Mouse (Mus musculus) heart, embryonic 11.5 days (tissue): ENCODE measurements at regions not wholly inside any gene's neighbourhood (a gene's known extent, or its start where the extent isn't known, plus 50 kb on each side); places are given as distances from the start of the nearest gene placed in this dataset.

Source experiments
- ATAC-seq: fragments of 200-750 bp; cut with Nextera tagmentation; replicated peaks from 2 replicates; pipeline ENCODE4 v1.8.0; 2017; ENCODE audit warnings: moderate library complexity; ENCODE audit not compliant: insufficient number of reproducible peaks, low FRiP score, low TSS enrichment
- H3K27ac ChIP-seq: fragments of 300-500 bp; sonication (generic); 2 replicates; pipeline ENCODE4 v1.5.1; 2014; ENCODE audit warnings: mild to moderate bottlenecking, low read depth, low read length
- H3K27me3 ChIP-seq: fragments of 300-500 bp; sonication (generic); 2 replicates; pipeline ENCODE4 v1.6.1; 2014; ENCODE audit warnings: mild to moderate bottlenecking, low read length, mixed read lengths; ENCODE audit not compliant: control insufficient read depth, insufficient read depth
- H3K36me3 ChIP-seq: fragments of 300-500 bp; sonication (generic); 2 replicates; pipeline ENCODE4 v1.6.1; 2014; ENCODE audit warnings: mild to moderate bottlenecking, low read length, moderate library complexity, mixed read lengths; ENCODE audit not compliant: control insufficient read depth, insufficient read depth
- H3K4me1 ChIP-seq: fragments of 300-500 bp; sonication (generic); 2 replicates; pipeline ENCODE4 v1.6.1; 2014; ENCODE audit warnings: low read length; ENCODE audit not compliant: control insufficient read depth, insufficient read depth
- H3K4me2 ChIP-seq: fragments of 300-500 bp; sonication (generic); 2 replicates; pipeline ENCODE4 v1.6.1; 2014; ENCODE audit warnings: mild to moderate bottlenecking, moderate library complexity
- H3K4me3 ChIP-seq: fragments of 300-500 bp; sonication (generic); 2 replicates; pipeline ENCODE4 v1.5.1; 2014; ENCODE audit warnings: low read depth, low read length
- H3K9ac ChIP-seq: fragments of 300-500 bp; sonication (generic); 2 replicates; pipeline ENCODE4 v1.6.1; 2014; ENCODE audit warnings: mild to moderate bottlenecking, low read depth, low read length, moderate library complexity
- H3K9me3 ChIP-seq: fragments of 300-500 bp; sonication (generic); replicated peaks from 2 replicates; pipeline ENCODE4 v1.6.1; 2016; ENCODE audit warnings: low read length; ENCODE audit not compliant: control insufficient read depth
- WGBS: fragments of 180-500 bp; shearing (Covaris S2); extraction: QIAGEN DNeasy Blood & Tissue Kit; methylation state at CpG from one replicate; pipeline ENCODE4 v1.1.7; 2014; ENCODE audit not compliant: insufficient replicate concordance; 5-methylcytosine and 5-hydroxymethylcytosine counted together

- Histone ChIP-seq H3K4me2 (no peak overlapping the region), H3K9ac (no peak overlapping the region), H3K36me3 (no peaks in the 10 kb centered on the region), H3K4me1 (no peaks in the 10 kb centered on the region), H3K9me3 (no peaks in the 10 kb centered on the region), H3K27me3 (no peaks in the 10 kb centered on the region), H3K27ac (no peak overlapping the region), H3K4me3 (no peak overlapping the region)
- 78% methylated on average over 4 of the region's 4 CpGs for WGBS
- ATAC-seq, result no peak
These were observed 154.4 kb downstream of the Cxxc4 start for GRCm38 (mm10) chr3:134390472-134391336.

DNA sequence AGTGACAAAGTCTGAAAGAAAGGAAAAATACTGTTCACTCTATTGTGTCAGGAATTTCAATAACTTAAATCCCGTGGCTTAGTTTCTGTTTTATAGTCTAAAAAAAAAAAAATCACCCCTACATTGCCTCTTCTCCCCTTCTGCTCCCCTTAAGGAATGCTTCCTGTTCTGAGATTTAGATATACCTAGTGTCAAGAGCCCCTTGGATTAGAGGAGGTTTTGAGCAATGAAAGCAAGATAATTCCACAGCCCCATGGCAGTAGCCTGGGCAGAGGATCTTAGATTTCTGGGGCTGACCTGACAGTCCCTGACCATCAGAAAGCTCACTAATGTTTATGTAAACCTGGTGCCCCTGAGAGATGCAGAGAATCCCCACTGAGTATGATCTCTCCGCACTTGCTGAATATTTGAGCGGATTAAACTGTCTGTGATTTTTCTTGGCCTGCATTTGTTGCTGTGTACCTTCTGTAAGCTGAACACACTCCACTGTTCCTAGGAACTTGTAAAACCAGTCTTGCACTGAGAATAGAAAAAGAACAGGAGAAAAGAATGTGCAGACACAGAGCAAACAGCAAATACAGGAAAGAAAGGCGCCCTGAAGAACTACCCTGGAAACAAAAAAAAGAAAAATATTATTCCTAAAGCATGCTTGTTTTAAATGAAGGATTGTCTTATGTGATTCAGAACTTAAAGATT, 164.3 kb downstream of the Cxxc4 start:
- H3K27me3 ChIP-seq, result no peaks in the 10 kb centered on the region
- no peaks in the 10 kb centered on the region for H3K9me3 ChIP-seq
- H3K4me2 ChIP-seq, result no peak overlapping the region
- no peak overlapping the region for H3K27ac ChIP-seq
- no peak for ATAC-seq
- H3K9ac ChIP-seq, result no peak overlapping the region
- 49% methylated on average over 4 of the region's 4 CpGs for WGBS
- H3K4me1 ChIP-seq, result no peaks in the 10 kb centered on the region
- H3K36me3 ChIP-seq, result no peaks in the 10 kb centered on the region
- no peak overlapping the region for H3K4me3 ChIP-seq

- no peak for ATAC-seq
- Histone ChIP-seq H3K9me3 (no peaks in the 10 kb centered on the region), H3K27ac (no peak overlapping the region), H3K36me3 (no peaks in the 10 kb centered on the region), H3K4me2 (no peak overlapping the region), H3K27me3 (no peaks in the 10 kb centered on the region), H3K4me1 (no peaks in the 10 kb centered on the region), H3K9ac (no peak overlapping the region), H3K4me3 (no peak overlapping the region)
- 61% methylated on average over 17 of the region's 17 CpGs for WGBS
These were observed 179.5 kb downstream of the Cxxc4 start for GRCm38 (mm10) chr3:134415606-134416328.

DNA sequence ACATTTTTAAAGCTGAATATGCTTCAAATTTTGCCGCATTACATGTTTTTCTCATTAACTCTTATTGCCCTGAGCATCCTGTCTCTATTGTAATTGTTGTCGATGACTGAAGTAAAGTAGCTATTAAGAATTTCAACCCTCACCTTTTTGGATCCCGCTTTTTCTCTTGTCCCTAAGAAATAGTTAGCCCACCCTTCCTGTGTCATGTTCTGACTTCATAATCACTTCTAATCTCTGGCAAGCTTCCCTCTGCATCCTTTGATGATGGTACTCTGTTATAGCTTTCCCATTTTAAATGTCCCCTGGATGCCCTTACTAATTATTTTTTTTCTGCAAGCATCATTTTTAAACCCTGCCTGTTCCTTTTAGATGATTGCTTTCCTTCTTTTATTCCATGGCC, 191.3 kb downstream of the Cxxc4 start:
- no peak overlapping the region for H3K4me2 ChIP-seq
- 83% methylated on average over 3 of the region's 3 CpGs for WGBS
- no peaks in the 10 kb centered on the region for H3K27me3 ChIP-seq
- no peaks in the 10 kb centered on the region for H3K9me3 ChIP-seq
- H3K4me1 ChIP-seq, result no peaks in the 10 kb centered on the region
- no peak overlapping the region for H3K4me3 ChIP-seq
- H3K27ac ChIP-seq, result no peak overlapping the region
- H3K36me3 ChIP-seq, result no peaks in the 10 kb centered on the region
- H3K9ac ChIP-seq, result no peak overlapping the region
- ATAC-seq, result no peak

DNA sequence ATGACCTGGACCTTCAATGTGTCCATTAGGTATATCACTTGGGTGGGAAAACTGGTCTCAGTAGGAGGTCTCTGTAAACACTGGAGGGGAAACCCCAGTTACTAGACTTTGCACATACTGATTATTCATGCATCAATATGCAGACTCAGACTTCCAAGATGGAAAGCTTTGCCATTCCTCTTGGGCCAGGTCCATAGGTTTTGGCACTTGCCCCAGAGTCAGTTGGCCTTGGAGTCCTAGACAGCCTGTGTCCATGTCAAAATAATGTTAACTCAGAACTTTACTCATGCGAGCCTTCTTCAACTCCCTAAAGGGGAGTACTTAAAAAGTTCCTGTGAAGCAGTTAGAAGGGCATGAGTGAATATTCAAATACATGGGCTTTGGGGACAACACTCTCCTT, 230.3 kb downstream of the Cxxc4 start:
- 82% methylated on average over 1 of the region's 1 CpGs for WGBS
- no peaks in the 10 kb centered on the region for H3K9me3 ChIP-seq
- H3K27ac ChIP-seq, result no peak overlapping the region
- no peak overlapping the region for H3K4me2 ChIP-seq
- no peaks in the 10 kb centered on the region for H3K4me1 ChIP-seq
- H3K9ac ChIP-seq, result no peak overlapping the region
- H3K4me3 ChIP-seq, result no peak overlapping the region
- no peaks in the 10 kb centered on the region for H3K27me3 ChIP-seq
- ATAC-seq, result no peak
- H3K36me3 ChIP-seq, result no peaks in the 10 kb centered on the region

DNA sequence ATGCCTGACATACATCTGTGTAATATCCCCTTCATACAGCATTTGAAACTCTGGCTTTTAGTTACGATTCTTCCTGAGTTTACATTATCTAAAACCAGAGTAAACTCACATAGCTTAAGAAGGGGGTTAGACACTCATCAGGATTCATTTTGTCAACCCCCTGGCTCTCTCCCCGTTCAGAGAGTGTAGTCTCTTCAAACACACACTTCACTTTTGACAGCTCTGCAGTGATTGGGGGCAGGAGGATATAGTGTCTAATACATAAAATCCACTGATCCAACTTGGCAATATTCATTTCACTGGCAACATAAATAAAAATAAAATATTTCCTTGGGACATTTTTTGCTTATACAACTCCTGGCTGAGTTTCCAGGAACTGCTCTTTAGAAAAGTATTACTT, 251.0 kb downstream of the Cxxc4 start:
- ATAC-seq, result no peak
- no peaks in the 10 kb centered on the region for H3K27me3 ChIP-seq
- H3K4me3 ChIP-seq, result no peak overlapping the region
- no peak overlapping the region for H3K4me2 ChIP-seq
- no peak overlapping the region for H3K27ac ChIP-seq
- no peaks in the 10 kb centered on the region for H3K4me1 ChIP-seq
- H3K9ac ChIP-seq, result no peak overlapping the region
- no peaks in the 10 kb centered on the region for H3K9me3 ChIP-seq
- 48% methylated on average over 2 of the region's 2 CpGs for WGBS
- H3K36me3 ChIP-seq, result no peaks in the 10 kb centered on the region

DNA sequence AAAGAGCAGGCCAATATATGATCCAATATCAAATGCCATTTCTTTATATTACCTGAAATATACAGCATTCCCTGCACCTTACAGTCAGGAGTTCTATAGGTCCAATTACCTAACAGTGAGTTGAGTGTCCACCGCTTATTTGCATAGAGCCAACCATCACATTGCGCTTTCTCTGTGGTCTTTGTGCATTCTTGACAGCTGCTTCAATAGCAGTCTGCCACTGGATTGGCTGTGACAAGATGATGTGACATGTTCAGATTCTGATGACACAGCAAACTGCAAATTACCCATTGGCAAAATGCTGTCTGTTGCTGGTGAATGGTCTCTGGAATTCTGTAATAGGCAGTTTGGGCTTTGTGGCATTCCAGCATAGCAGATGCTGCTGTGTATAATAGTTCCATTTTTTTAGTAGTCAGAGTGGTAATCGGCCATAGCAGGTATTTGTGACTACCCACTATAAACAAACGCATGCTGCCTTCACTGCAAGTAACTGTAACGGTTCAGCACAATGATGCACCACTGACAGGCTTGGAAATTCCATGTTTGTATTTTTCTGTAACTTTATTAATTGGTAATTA, 253.8 kb downstream of the Cxxc4 start:
- WGBS, result 86% methylated on average over 5 of the region's 5 CpGs
- no peak overlapping the region for H3K9ac ChIP-seq
- no peak for ATAC-seq

DNA sequence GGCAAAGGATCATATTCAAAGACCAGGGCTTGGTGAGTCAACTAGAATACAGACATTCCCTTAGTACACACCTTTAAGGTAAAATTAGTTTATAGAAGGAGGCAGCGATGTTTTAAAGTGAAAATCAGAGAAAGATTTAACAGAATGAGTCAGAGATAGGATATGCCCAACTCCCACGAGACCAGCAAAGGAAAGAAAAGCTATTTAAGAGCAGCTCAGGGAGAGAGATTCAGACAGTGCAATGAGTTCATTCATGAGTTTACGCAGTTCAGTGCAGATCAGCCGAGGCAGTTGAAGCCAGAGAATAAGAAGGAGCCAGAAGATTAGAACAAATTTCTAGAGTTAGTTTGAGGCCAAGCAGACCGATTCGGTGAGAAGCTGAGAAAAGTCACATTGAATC, 273.4 kb downstream of the Cxxc4 start:
- no peaks in the 10 kb centered on the region for H3K27me3 ChIP-seq
- no peaks in the 10 kb centered on the region for H3K4me1 ChIP-seq
- no peaks in the 10 kb centered on the region for H3K9me3 ChIP-seq
- no peak overlapping the region for H3K27ac ChIP-seq
- H3K4me3 ChIP-seq, result no peak overlapping the region
- H3K36me3 ChIP-seq, result no peaks in the 10 kb centered on the region
- H3K4me2 ChIP-seq, result no peak overlapping the region
- H3K9ac ChIP-seq, result no peak overlapping the region
- no peak for ATAC-seq
- WGBS, result 75% methylated on average over 6 of the region's 6 CpGs

More for the DNA sequence above, 253.8 kb downstream of the Cxxc4 start:
- no peak overlapping the region for H3K4me2 ChIP-seq
- no peaks in the 10 kb centered on the region for H3K36me3 ChIP-seq
- H3K9me3 ChIP-seq, result no peaks in the 10 kb centered on the region
- no peak overlapping the region for H3K27ac ChIP-seq
- H3K4me1 ChIP-seq, result no peaks in the 10 kb centered on the region
- H3K4me3 ChIP-seq, result no peak overlapping the region
- H3K27me3 ChIP-seq, result no peaks in the 10 kb centered on the region
